Mouse (Mus musculus): ENCODE measurements at regions not wholly inside any gene's neighbourhood (a gene's known extent, or its start where the extent isn't known, plus 50 kb on each side); places are given as distances from the start of the nearest gene placed in this dataset.

- DNase-seq (ENCODE audit: low spot score in 2 of 2), result peak in 1 of 2 experiments; percentile 6
Measured at GRCm38 (mm10) chr3:135155537-135155956, 56.8 kb upstream of the Cenpe start.
